ENCODE assay signal across 25 mouse cellular contexts in the genomic region with DNA sequence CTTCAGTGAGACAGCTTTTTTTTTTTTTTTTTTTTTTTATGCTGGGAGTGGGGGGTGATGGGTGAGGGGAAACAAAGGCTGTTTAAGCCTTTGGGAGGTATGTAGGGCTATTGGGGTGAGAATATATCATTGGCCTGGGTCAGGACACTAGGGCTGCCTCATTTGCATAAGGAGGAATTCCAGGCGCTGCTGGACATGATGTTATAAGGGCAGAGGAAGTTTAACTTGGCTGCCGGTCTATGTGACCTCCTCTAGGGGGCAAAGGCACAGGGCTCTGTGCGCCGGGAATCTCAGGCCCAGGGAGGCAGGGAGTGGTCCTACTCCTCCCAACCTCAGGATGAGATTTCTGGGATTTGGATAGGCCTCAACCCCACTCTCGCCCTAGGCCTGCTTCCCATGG.
DNase-seq lines count a peak whose midpoint lies in the region; TF ChIP-seq lines count a peak whose summit lies in the region.
"Had no signal": no experiment of that assay in that cellular context is flagged by ENCODE, and none has a peak within 500 bp of the region (broad histone marks: within the 10 kb centered on the region; RNA-seq: fewer than 3 reads in every experiment).

No protein-coding gene starts in this region.

- H3K4me1 ChIP-seq in kidney, adult 2 months (ENCODE audit: control insufficient read depth, insufficient read depth, low read length), result no peaks in the 10 kb centered on the region
- H3K4me1 ChIP-seq in E14TG2a.4 (replicated peaks; ENCODE audit: low read depth, low read length), result peaks cover 7% of the 10 kb centered on the region
- H3K4me1 ChIP-seq in cerebellum, adult 2 months (ENCODE audit: control insufficient read depth, insufficient read depth, low read length), result no peaks in the 10 kb centered on the region
- H3K4me1 ChIP-seq: heart, embryonic 12.5 days; hindbrain, embryonic 10.5 days; neural tube, embryonic 13.5 days; stomach, embryonic 15.5 days had no signal

- 0 out of 2 replicates have a peak, but pooled peaks have one; percentile 6 for TF ChIP-seq CTCF in kidney, adult 2 months (conservative IDR thresholded peaks at IDR 0.05; ENCODE audit: insufficient read depth, insufficient read length, low read depth, low read length)
- 0 out of 2 replicates have a peak, but pooled peaks have one; percentile 12 for TF ChIP-seq CTCF in E14TG2a.4 (conservative IDR thresholded peaks at IDR 0.05; ENCODE audit: low read length)
- no peak for TF ChIP-seq CTCF in cerebellum, adult 2 months (IDR thresholded peaks at IDR 0.05; ENCODE audit: borderline replicate concordance, insufficient read depth, low read depth, low read length)

- no peak overlapping the region for H3K27ac ChIP-seq in kidney, adult 2 months (ENCODE audit: insufficient read depth, low read depth, low read length)
- no peak overlapping the region for H3K27ac ChIP-seq in cerebellum, adult 2 months (ENCODE audit: insufficient read depth, low read length)
- H3K27ac ChIP-seq: gastrocnemius, adult 2 months; hindbrain, embryonic 10.5 days; hindbrain, postnatal 0 days; layer of hippocampus, adult 2 months; limb, embryonic 10.5 days; macrophage; neural tube, embryonic 13.5 days; stomach, embryonic 15.5 days had no signal

- H3K36me3 ChIP-seq in kidney, adult 2 months (ENCODE audit: control insufficient read depth, insufficient read depth, low read length), result no peaks in the 10 kb centered on the region
- no peaks in the 10 kb centered on the region for H3K36me3 ChIP-seq in E14TG2a.4 (ENCODE audit: insufficient read depth, low read length)
- H3K36me3 ChIP-seq: heart, embryonic 12.5 days; hindbrain, embryonic 10.5 days; limb, embryonic 10.5 days; neural tube, embryonic 13.5 days; stomach, embryonic 15.5 days had no signal

- no peak for TF ChIP-seq POLR2A in kidney, adult 2 months (IDR thresholded peaks at IDR 0.05; ENCODE audit: low read depth, low read length)
- no peak for TF ChIP-seq POLR2A in cerebellum, adult 2 months (IDR thresholded peaks at IDR 0.05; ENCODE audit: borderline replicate concordance, insufficient read depth, low read length)

- H3K4me3 ChIP-seq in kidney, adult 2 months (ENCODE audit: insufficient read depth, low read depth, low read length), result no peak overlapping the region
- H3K4me3 ChIP-seq in E14TG2a.4 (replicated peaks; ENCODE audit: low read length), result no peak overlapping the region
- H3K4me3 ChIP-seq in cerebellum, adult 2 months (replicated peaks; ENCODE audit: insufficient read depth, low read depth, low read length), result no peak overlapping the region
- H3K4me3 ChIP-seq: gastrocnemius, adult 2 months; heart, embryonic 12.5 days; hindbrain, embryonic 10.5 days; layer of hippocampus, adult 2 months; limb, embryonic 10.5 days; myocyte; neural tube, embryonic 13.5 days; stomach, embryonic 15.5 days had no signal

- WGBS in kidney, adult 2 months, result 38% methylated on average over 5 of the region's 5 CpGs
- WGBS in cerebellum, adult 2 months, result 73% methylated on average over 5 of the region's 5 CpGs

- DNase-seq in kidney, adult 2 months, result peak; percentile 47
- no peak for DNase-seq in kidney, adult 18-20 months
- DNase-seq in ZHBTc4 (ENCODE audit: low read depth, low spot score), result peak; percentile 63
- DNase-seq in kidney, postnatal 10 days, result peak; percentile 52
- no peak for DNase-seq in right cerebral cortex, adult 18-20 months
- no peak for DNase-seq in heart, adult 9 months (ENCODE audit: low spot score in 2 of 2)
- DNase-seq in cerebellum, adult 2 months, result no peak
- DNase-seq: cerebellum, adult 11 months; cerebellum, postnatal 10 days; gastrocnemius, adult 2 months; heart, postnatal 10 days; liver, postnatal 0 days; retina, postnatal 1 day; right cerebral cortex, postnatal 4 days; thymus, postnatal 25 days had no signal

- no peaks in the 10 kb centered on the region for H3K27me3 ChIP-seq in kidney, adult 2 months (replicated peaks; ENCODE audit: control insufficient read depth, insufficient read depth, low read length)
- no peaks in the 10 kb centered on the region for H3K27me3 ChIP-seq in E14TG2a.4 (ENCODE audit: insufficient read depth, low read length)
- no peaks in the 10 kb centered on the region; the same call in 1 of the 2 replicates for H3K27me3 ChIP-seq in cerebellum, adult 2 months (ENCODE audit: control insufficient read depth, insufficient read depth, low read length)
- H3K27me3 ChIP-seq: heart, embryonic 12.5 days; neural tube, embryonic 13.5 days; stomach, embryonic 15.5 days had no signal

- H3K9me3 ChIP-seq in E14TG2a.4 (ENCODE audit: low read length), result no peaks in the 10 kb centered on the region
- H3K9me3 ChIP-seq: heart, embryonic 12.5 days; hindbrain, embryonic 10.5 days; limb, embryonic 10.5 days; neural tube, embryonic 13.5 days; stomach, embryonic 15.5 days had no signal

Comparison
In these comparisons a context has a peak if more than half of its experiments do, and no peak if none do; other contexts are left out.
1. DNase-seq: peak in kidney, adult 2 months (single experiment), ZHBTc4 (single experiment) and kidney, postnatal 10 days (single experiment); none in kidney, adult 18-20 months (single experiment), right cerebral cortex, adult 18-20 months (single experiment), heart, adult 9 months (0 of 2) and cerebellum, adult 2 months (0 of 2).